Mouse (Mus musculus) right cerebral cortex, postnatal 4 days (tissue): ENCODE measurements around the gene Tas2r139.
"Not testable (repeated sequence)": the region's sequence is repeated elsewhere in the genome, so short reads cannot be mapped to it uniquely, and the experiment has no call there.

Source experiments
- DNase-seq: peaks from one replicate; pipeline ENCODE4 v3.0.0-alpha.2; 2022

Gene Tas2r139

DNA sequence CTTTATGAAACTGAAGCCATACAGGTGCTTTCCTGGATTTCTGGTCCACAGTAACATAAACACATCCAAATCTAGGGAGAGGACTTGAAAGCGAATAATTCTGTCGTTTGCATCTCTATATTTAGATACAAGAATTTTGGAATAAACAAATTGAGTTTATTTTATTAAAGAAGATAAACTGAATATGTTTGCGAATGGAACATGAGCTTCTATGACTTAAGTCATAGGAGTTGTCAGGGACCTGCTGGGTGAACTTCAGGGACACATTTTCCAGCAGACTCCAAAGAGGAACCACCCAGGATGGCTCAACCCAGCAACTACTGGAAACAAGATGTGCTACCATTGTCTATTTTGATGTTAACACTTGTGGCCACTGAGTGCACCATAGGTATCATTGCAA, at the start of gene Tas2r139:
Gene Tas2r139 (plus strand): TSS at position 301 of the 400 bp plus-strand sequence.
- no peak for DNase-seq

GRCm38 (mm10) chr6:42151115-42151514, 10.4 kb downstream of the Tas2r139 start:
- not testable (repeated sequence) for DNase-seq

DNA sequence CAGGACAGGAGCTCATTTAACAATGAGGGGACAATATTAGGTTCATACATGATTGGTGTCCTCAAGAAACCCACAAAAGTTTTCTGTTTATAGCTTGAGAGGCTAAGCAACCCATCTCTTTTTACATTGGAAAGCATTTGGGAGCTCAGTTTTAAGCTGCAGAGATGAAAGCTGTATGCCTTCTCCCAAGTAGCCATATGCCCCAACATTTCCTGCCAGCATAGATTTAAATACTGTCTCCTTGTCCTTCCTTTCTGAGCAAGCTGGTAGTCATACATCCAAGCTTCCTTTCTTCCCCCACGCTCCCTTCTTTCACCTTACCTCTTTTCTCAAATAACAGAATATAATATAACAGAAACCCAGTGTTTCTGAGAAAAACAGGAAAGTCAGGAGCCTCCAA, 41.7 kb downstream of the Tas2r139 start:
- no peak for DNase-seq

GRCm38 (mm10) chr6:42186230-42186629, 45.5 kb downstream of the Tas2r139 start:
- DNase-seq: no peak
